Mouse (Mus musculus) lung, adult 2 months (tissue): ENCODE data around the gene Ubiad1.

ENCODE experiments used
- CTCF ChIP-seq: fragments of 200-500 bp; IDR thresholded peaks from 2 replicates; pipeline ENCODE4 v1.5.1; 2011; ENCODE audit warnings: mild to moderate bottlenecking, low read length, control low read depth; ENCODE audit not compliant: insufficient read depth
- POLR2A ChIP-seq: fragments of 200-500 bp; IDR thresholded peaks from 2 replicates; pipeline ENCODE4 v1.6.1; 2011; ENCODE audit warnings: low read depth, mild to moderate bottlenecking, control low read depth, low read length, borderline replicate concordance; ENCODE audit errors: extremely low read depth

DNA sequence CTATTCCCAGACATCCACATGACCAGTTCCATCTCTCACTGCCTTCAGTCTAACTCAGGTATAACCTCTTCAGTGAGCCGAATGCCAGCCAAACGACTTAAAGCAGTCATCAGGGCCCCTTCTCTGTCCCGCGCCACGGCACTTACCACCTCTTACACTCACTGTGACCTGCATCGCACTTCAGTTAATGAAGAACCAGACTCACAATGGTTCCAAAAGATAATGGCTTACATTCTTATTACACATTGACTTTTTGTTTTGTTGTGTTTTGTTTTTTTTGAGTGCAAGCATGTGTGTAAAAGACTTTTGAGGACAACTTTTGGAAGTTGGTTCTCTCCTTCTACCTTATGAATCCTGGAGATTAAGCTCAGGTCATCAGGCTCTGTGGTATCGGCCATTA, 2.0 kb downstream of the Ubiad1 start:
- TF ChIP-seq CTCF, result no peak
- no peak for TF ChIP-seq POLR2A
